Mouse (Mus musculus) brown adipose tissue, adult 24 weeks (tissue): ENCODE data around the gene Hsh2d. TPM values are rescaled to one million over a fixed set of nuclear protein-coding genes. Genes with fewer than 3 reads are reported as not detected.

Experiments
- H3K27ac ChIP-seq: fragments of 200-500 bp; replicated peaks from 2 replicates; pipeline ENCODE4 v1.5.1; 2012; ENCODE audit warnings: low read depth, mild to moderate bottlenecking, low read length
- H3K4me1 ChIP-seq: fragments of 200-500 bp; 2 replicates; pipeline ENCODE4 v1.6.1; 2012; ENCODE audit warnings: low read length, mixed read lengths; ENCODE audit not compliant: control insufficient read depth, insufficient read depth, insufficient read length
- H3K4me3 ChIP-seq: fragments of 200-500 bp; 2 replicates; pipeline ENCODE4 v1.5.1; 2012; ENCODE audit warnings: low read depth, mild to moderate bottlenecking, low read length, moderate library complexity; ENCODE audit not compliant: insufficient read depth
- polyA plus RNA-seq: library from polyadenylated mRNA; stranded (reverse); fragments of >200 nt; gene quantifications from 2 replicates; pipeline ENCODE4 v1.2.4, GENCODE M21; 2012; ENCODE audit not compliant: missing spikeins, insufficient read depth, insufficient read length

Gene Hsh2d
- polyA plus RNA-seq, 1 experiment, result not detected

DNA sequence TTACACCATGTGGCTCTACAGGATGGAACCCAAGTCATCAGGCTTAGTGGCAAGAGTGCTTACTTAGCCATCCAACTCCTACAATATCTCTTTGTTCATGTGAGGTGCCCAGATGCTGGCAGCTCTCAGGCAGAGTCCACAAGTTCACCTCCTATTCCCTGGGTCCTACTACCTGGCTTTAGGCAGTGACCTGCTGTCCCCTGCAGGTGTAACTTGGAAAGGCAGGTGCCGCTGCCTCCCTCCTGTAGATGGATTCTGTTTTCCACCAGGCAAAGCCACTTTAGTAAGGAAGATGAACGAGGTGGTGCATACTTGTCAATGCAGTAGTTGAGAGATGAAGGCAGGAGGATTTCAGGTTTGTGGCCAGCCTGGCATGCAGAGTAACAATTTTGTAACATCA, 25.6 kb downstream of the Hsh2d start:
- Histone ChIP-seq H3K4me3 (no peak overlapping the region), H3K4me1 (no peaks in the 10 kb centered on the region), H3K27ac (no peak overlapping the region)

DNA sequence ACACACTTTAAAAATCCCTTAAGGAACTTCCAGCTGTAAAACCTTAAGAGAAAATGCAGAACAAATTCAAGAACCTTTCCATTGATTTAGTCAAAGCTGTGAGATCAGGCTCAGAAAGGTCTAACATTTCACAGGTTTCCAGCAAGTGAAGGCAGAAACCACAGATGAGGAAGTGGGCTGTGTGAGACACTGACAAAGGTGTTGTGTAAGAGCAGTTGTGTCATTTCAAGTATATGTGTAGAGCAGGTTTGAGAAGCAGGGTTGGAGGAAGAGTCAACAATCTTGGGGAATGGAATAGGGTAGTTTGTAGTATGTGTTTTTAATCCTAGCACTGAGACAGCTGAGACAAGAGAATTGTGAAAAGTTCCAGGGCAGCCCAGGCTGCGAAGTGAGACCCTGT, 26.4 kb downstream of the Hsh2d start:
- no peak overlapping the region for H3K27ac ChIP-seq
- no peaks in the 10 kb centered on the region for H3K4me1 ChIP-seq
- no peak overlapping the region for H3K4me3 ChIP-seq

DNA sequence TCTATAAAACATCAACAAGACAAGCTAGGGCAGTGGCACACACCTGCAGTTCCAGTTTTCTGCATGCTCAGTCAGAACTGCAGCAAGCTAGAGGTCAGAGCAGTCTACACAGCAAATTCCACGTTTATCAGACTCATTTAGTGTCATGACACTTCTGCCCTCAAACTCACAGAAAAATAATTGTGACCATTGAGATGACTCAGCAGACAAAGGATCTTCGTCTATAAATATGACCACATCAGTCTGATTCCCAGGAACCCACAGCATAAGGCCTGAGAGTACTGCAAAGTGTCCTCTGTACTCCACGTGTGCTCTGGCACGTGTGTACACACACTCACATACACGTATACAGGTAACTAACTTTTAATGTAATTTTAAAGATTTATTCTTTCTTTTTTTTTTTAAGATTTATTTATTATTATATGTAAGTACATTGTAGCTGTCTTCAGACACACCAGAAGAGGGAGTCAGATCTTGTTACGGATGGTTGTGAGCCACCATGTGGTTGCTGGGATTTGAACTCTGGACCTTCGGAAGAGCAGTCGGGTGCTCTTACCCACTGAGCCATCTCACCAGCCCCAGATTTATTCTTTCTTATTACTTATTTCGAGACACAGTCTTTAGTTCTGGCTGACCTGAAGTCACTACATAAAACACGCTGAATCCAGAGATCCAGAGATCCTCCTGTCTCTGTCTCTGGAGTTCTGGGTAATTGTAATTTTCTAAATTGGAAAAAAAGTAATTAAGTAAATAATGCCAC, 29.5 kb downstream of the Hsh2d start:
- peak overlapping the region; percentile 77 for H3K4me3 ChIP-seq
- no peak overlapping the region for H3K27ac ChIP-seq
- no peaks in the 10 kb centered on the region for H3K4me1 ChIP-seq

DNA sequence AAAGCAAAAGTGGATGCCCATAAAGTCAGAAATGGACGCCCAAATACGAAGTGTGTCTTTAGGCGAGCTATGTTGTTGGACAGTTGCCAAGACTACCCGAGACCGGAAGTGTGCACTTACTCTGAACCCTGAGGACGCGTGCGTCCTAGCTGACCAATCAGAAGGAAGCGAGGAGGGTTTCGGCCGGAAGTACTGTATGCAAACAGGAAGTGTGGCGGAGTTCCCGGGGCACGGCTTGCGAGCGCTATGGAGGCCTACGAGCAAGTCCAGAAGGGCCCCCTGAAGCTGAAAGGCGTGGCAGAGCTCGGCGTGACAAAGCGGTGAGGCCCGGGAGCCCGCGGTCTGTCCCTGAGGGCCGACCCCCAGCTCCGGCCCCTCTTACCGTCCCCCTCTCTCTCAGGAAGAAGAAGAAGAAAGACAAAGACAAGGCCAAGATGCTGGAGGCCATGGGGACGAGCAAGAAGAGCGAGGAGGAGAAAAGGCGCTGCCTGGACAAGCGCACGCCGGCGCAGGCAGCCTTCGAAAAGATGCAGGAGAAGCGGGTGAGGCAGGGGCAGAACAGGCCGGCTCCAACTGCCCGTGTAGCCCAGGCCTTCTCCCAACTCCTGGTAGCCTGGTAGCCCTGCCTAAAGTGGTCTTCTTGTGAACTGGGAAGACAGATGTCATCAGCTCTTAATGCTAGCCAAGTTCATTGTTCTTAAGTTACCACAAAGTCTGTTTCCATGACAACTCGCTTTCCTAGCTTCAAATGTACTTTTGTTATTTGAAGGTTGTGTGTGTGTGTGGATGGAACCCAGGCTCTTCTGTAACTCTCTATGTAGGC, 30.3 kb downstream of the Hsh2d start, which contains the start of gene Fam32a:
Fam32a (plus strand) TSS at position 190 of the 823 bp plus-strand sequence.
- Histone ChIP-seq H3K4me3 (peak within 1 kb of the TSS; percentile 77), H3K27ac (peak within 1 kb of the TSS; percentile 45), H3K4me1 (no peaks in the 10 kb centered on the region)

DNA sequence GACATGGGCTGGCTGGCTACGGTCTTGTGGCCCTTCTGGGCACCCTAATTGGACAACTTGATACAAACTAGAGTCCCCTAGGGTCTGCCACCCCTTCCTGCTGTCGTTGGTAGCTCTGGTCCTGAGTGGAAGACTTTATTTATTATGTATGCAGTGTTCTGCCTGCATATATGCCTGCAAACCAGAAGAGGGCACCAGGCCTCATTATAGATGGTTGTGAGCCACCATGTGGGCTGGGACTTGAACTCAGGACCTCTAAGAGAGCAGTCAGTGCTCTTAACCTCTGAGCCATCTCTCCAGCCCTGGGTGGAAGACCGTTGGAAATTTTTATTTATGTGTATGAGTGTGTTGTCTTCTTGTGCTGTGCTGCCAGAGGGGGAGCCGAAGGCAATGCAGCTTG, 31.3 kb downstream of the Hsh2d start:
- no peaks in the 10 kb centered on the region for H3K4me1 ChIP-seq
- no peak overlapping the region for H3K27ac ChIP-seq
- peak overlapping the region; percentile 77 for H3K4me3 ChIP-seq

- H3K4me1 ChIP-seq, result no peaks in the 10 kb centered on the region
- no peak overlapping the region for H3K4me3 ChIP-seq
- no peak overlapping the region for H3K27ac ChIP-seq
Observed at GRCm38 (mm10) chr8:72222656-72223055, 33.2 kb downstream of the Hsh2d start.

DNA sequence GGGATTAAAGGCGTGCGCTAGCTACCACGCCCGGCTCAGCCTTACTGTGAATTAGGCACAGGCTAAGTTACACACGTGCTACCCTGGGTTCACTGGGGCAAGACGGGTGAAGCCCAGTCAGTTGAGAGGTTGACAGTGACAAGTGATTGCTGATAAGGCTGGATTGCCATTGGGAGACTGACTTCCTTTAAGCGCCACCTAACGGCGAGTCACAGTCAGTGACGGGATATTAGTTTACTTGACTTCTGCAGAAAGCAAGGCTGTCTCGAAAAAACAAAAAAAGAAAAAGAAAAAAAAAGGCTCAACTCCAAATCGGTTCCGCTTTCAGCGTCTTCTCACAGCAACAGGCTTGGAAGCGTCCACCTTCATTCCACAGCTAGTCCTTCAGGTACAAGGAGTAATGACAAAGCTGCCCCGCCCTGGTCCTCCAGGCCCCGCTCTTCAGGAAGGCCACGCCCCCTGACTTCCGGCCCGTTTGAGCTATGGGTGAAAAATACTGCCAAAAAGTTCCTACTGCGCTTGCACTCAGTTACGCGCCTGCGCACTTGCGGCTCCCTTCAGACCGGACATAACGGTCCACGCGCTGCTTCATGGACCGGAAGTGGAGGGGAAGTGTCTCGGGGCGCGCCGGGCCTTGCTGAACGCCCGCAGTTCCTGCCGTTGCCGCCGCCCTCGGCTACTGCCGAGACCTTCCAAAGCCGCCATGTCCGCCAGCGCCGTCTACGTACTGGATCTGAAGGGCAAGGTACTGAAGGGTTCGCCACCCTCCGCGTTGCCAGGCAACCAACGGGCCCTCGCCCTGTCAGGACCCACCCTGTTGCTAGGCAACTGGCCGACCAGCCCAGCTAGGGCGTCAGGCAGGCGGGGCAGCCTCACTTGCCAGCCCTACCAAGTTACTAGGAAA, 50.3 kb downstream of the Hsh2d start, which contains the start of gene Ap1m1:
Ap1m1 (plus strand) TSS at position 520 of the 904 bp plus-strand sequence.
- Histone ChIP-seq H3K4me1 (peaks cover 16% of the 10 kb centered on the region), H3K4me3 (peak within 1 kb of the TSS; percentile 93), H3K27ac (peak within 1 kb of the TSS; percentile 100)

GRCm38 (mm10) chr8:72240403-72240763, 50.9 kb downstream of the Hsh2d start:
- H3K4me1 ChIP-seq, result peaks cover 16% of the 10 kb centered on the region
- peak overlapping the region; percentile 93 for H3K4me3 ChIP-seq
- H3K27ac ChIP-seq, result peak overlapping the region; percentile 100

DNA sequence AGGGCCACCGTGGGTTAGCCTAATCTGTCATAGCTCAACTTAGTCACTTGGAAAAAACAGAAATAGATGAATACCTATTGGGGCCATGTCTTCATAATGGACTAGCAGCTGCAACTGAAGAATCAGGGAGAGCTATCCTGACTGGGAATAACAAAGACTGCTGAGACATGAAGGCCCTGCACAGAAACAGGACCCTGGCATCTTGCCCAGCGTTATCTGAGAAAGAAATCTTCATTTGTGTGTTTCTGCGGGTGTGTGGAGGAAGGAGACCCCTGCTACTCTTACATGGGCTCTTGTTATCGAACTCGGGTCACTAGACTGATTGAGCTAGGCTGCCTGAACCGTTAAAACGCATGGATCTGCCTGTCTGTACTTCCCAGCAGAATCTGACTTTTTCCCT, 51.5 kb downstream of the Hsh2d start:
- Histone ChIP-seq H3K4me3 (peak overlapping the region; percentile 93), H3K4me1 (peaks cover 16% of the 10 kb centered on the region), H3K27ac (peak overlapping the region; percentile 100)

DNA sequence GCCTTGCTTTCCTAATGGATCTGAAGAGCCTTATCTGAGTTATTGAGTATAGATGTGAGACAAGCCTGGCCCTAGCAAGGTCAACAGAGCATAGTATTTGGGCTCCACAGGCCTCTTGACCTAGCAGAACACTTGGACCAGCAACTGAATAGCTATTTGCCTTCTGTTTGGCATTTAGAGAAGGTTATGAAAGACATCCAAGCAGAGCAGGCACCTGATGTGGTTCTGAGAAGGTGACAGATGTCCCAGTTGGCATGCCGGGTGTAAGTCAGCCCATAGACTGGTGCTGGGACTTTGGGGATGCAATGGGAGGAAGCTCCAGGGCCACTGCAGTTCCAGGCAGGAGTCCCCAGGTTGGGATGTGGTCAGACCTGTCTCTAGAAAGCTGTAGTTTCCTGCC, 52.8 kb downstream of the Hsh2d start:
- Histone ChIP-seq H3K4me1 (peaks cover 16% of the 10 kb centered on the region), H3K27ac (peak overlapping the region; percentile 100), H3K4me3 (no peak overlapping the region)

DNA sequence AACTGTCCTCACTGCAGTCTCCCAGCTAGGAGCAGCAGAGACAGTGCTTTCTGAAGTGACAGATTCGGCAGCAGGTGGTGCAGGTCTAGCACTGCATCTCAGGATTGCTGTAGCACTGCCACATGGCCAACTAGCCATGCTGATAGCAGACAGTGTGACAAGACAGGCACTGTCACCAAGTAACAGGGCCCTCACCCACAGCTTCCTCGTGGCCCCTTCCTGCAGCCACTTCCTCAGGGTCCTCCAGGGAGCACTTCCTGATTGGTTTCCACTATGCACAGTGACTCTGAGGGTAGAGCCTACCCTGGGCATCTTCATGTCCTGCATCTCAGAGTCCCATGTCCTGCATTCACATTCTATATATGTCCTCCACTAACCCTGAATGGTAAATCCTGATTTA, 55.2 kb downstream of the Hsh2d start:
- no peak overlapping the region for H3K4me3 ChIP-seq
- peaks cover 16% of the 10 kb centered on the region for H3K4me1 ChIP-seq
- H3K27ac ChIP-seq, result no peak overlapping the region

Other genes with a start within 250 kb of the Hsh2d start
- gene Zfp961, start 238.6 kb upstream of the Hsh2d start, polyA plus RNA-seq, result 13.7 and 16.6 TPM in 2 replicates
- 1.5 and 2.9 TPM in 2 replicates for gene Cyp4f18, start 180.0 kb upstream of the Hsh2d start, polyA plus RNA-seq
- gene Olfr372, start 148.4 kb upstream of the Hsh2d start, polyA plus RNA-seq, result not detected in 2 replicates
- gene Olfr373, start 106.5 kb upstream of the Hsh2d start, polyA plus RNA-seq, result not detected in 2 replicates
- not detected in 2 replicates for gene Olfr374, start 82.6 kb upstream of the Hsh2d start, polyA plus RNA-seq
- gene Tpm4, start 54.7 kb upstream of the Hsh2d start, polyA plus RNA-seq, result 55.2 and 64.0 TPM in 2 replicates
- 33.8 and 56.6 TPM in 2 replicates for gene Rab8a, start 28.4 kb upstream of the Hsh2d start, polyA plus RNA-seq
- gene Cib3, start 23.2 kb downstream of the Hsh2d start, polyA plus RNA-seq, result 2.0 TPM in 1 of 2 replicates, not detected in the other
- not detected in 2 replicates for gene Gm11034, start 24.0 kb downstream of the Hsh2d start, polyA plus RNA-seq
- 26.9 and 41.8 TPM in 2 replicates for gene Fam32a, start 30.1 kb downstream of the Hsh2d start, polyA plus RNA-seq
- 35.6 and 49.6 TPM in 2 replicates for gene Ap1m1, start 50.4 kb downstream of the Hsh2d start, polyA plus RNA-seq
- not detected in 2 replicates for gene Gm10282, start 115.6 kb downstream of the Hsh2d start, polyA plus RNA-seq
- gene Klf2, start 129.4 kb downstream of the Hsh2d start, polyA plus RNA-seq, result 30.6 and 88.0 TPM in 2 replicates
- 18.0 and 21.1 TPM in 2 replicates for gene Eps15l1, start 231.8 kb downstream of the Hsh2d start, polyA plus RNA-seq